Mouse (Mus musculus) heart, embryonic 14.5 days (tissue): Measurements from ENCODE around the gene Slc15a4. TPM values are rescaled to one million over a fixed set of nuclear protein-coding genes. Genes with fewer than 3 reads are reported as not detected.

ENCODE experiments used
- ATAC-seq: fragments of 200-750 bp; cut with Nextera tagmentation; 2 replicates; pipeline ENCODE4 v1.8.0; 2017; ENCODE audit warnings: low read depth, moderate TSS enrichment; ENCODE audit not compliant: insufficient number of reproducible peaks, insufficient read depth, low FRiP score
- H3K27ac ChIP-seq, 2 experiments: fragments of 200-500 bp in 1 of 2; fragments of 300-500 bp in 1 of 2; sonication (generic) in 1 of 2; replicated peaks in 1 of 2; 2 replicates each; pipeline ENCODE4 v1.5.1; 2012 to 2014; ENCODE audit warnings: low read depth in 2 of 2, low read length in 2 of 2, control low read depth in 1 of 2, mild to moderate bottlenecking in 1 of 2, mixed read lengths in 1 of 2; ENCODE audit not compliant: control insufficient read depth in 1 of 2, insufficient read depth in 1 of 2
- H3K27me3 ChIP-seq: fragments of 300-500 bp; sonication (generic); 2 replicates; pipeline ENCODE4 v1.6.1; 2014; ENCODE audit warnings: mild to moderate bottlenecking, low read length, control low read depth; ENCODE audit not compliant: control insufficient read depth, insufficient read depth
- H3K36me3 ChIP-seq: fragments of 300-500 bp; sonication (generic); 2 replicates; pipeline ENCODE4 v1.6.1; 2014; ENCODE audit warnings: mild to moderate bottlenecking, control low read depth, low read length, mixed read lengths; ENCODE audit not compliant: control insufficient read depth, insufficient read depth
- H3K4me1 ChIP-seq, 2 experiments: fragments of 200-500 bp in 1 of 2; fragments of 300-500 bp in 1 of 2; sonication (generic) in 1 of 2; 2 replicates each; pipeline ENCODE4 v1.6.1; 2012 to 2014; ENCODE audit warnings: low read length in 2 of 2, control low read depth in 1 of 2, mixed read lengths in 1 of 2; ENCODE audit not compliant: control insufficient read depth in 2 of 2, insufficient read depth in 2 of 2
- H3K4me2 ChIP-seq: fragments of 300-500 bp; sonication (generic); 2 replicates; pipeline ENCODE4 v1.6.1; 2014; ENCODE audit warnings: mild to moderate bottlenecking, low read length
- H3K4me3 ChIP-seq, 2 experiments: fragments of 200-500 bp in 1 of 2; fragments of 300-500 bp in 1 of 2; sonication (generic) in 1 of 2; 2 replicates each; pipeline ENCODE4 v1.5.1; 2012 to 2014; ENCODE audit warnings: low read length in 2 of 2, mild to moderate bottlenecking in 2 of 2, control low read depth in 1 of 2, low read depth in 1 of 2, moderate library complexity in 1 of 2; ENCODE audit not compliant: control insufficient read depth in 1 of 2, insufficient read depth in 1 of 2
- H3K9ac ChIP-seq: fragments of 300-500 bp; sonication (generic); 2 replicates; pipeline ENCODE4 v1.6.1; 2014; ENCODE audit warnings: mild to moderate bottlenecking, low read length
- H3K9me3 ChIP-seq: fragments of 300-500 bp; sonication (generic); 2 replicates; pipeline ENCODE4 v1.6.1; 2016; ENCODE audit warnings: low read length, control low read depth; ENCODE audit not compliant: control insufficient read depth
- WGBS: fragments of 180-500 bp; shearing (Covaris S2); extraction: QIAGEN DNeasy Blood & Tissue Kit; methylation state at CpG from one replicate; pipeline ENCODE4 v1.1.7; 2014; 5-methylcytosine and 5-hydroxymethylcytosine counted together
- polyA plus RNA-seq: library from polyadenylated mRNA; unstranded; fragments of >200 nt; fragmentation: Nextera tagmentation; extraction: Ambion mirVana; gene quantifications from 2 replicates; pipeline ENCODE4 v1.2.1, GENCODE M21; 2014

Gene Slc15a4
- polyA plus RNA-seq, 1 experiment from 2014 or later = 14.2 TPM

DNA sequence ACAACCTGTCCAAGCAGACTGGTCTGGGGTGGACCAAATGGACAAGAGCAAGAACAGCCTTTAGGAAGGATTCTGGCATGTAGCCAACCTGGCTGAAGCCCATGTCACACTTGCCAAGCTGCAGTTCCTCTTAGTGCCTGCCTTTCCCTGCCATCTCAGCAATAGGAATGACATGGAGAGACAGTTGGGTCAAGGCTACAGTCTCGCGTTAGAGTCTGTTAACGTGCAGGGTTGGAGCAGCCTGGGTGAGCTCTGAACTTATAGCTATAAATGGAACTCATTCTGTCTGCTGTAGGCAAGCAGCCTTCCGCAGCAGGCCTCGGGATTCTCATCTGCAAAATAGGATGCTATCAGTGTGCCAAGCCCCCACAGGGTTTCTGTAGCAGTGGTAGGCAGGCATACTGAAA lies 86.1 kb downstream of the Slc15a4 start:
- 83% methylated on average over 5 of the region's 5 CpGs for WGBS
- Histone ChIP-seq H3K27ac (no peak overlapping the region), H3K4me2 (no peak overlapping the region), H3K36me3 (no peaks in the 10 kb centered on the region), H3K9ac (no peak overlapping the region), H3K4me3 (no peak overlapping the region), H3K4me1 (no peaks in the 10 kb centered on the region), H3K27me3 (no peaks in the 10 kb centered on the region), H3K9me3 (no peaks in the 10 kb centered on the region)
- no peak for ATAC-seq

Other genes starting within 250 kb of the Slc15a4 start
- not detected in 2 replicates for gene Glt1d1, start 635 bp downstream of the Slc15a4 start, polyA plus RNA-seq